Mouse (Mus musculus) erythroblast, embryonic 14.5 days (primary cell): Measurements from ENCODE around the gene Olfr1057. TPM values are rescaled to one million over a fixed set of nuclear protein-coding genes. Genes with fewer than 3 reads are reported as not detected.
"Not testable (repeated sequence)": the region's sequence is repeated elsewhere in the genome, so short reads cannot be mapped to it uniquely, and the experiment has no call there.

Source experiments
- H3K27me3 ChIP-seq: 2 replicates; pipeline ENCODE4 v1.6.1; 2012; ENCODE audit warnings: inconsistent platforms; ENCODE audit not compliant: control insufficient read depth
- H3K36me3 ChIP-seq: 2 replicates; pipeline ENCODE4 v1.6.1; 2012; ENCODE audit warnings: mild to moderate bottlenecking, inconsistent platforms; ENCODE audit not compliant: control insufficient read depth
- H3K4me1 ChIP-seq: 2 replicates; pipeline ENCODE4 v1.6.1; 2012; ENCODE audit warnings: inconsistent platforms; ENCODE audit not compliant: control insufficient read depth
- H3K4me3 ChIP-seq: replicated peaks from 2 replicates; pipeline ENCODE3; 2012; ENCODE audit warnings: moderate library complexity, mild to moderate bottlenecking, inconsistent platforms
- H3K9me3 ChIP-seq: 2 replicates; pipeline ENCODE4 v1.6.1; 2012; ENCODE audit warnings: low read length, inconsistent platforms, mixed read lengths; ENCODE audit not compliant: control insufficient read depth
- GATA1 ChIP-seq: IDR thresholded peaks from 2 replicates; pipeline ENCODE4 v1.6.1; 2012; ENCODE audit warnings: low read length, inconsistent platforms, mixed read lengths
- TAL1 ChIP-seq: IDR thresholded peaks from 3 replicates; pipeline ENCODE4 v1.6.1; 2012; ENCODE audit warnings: low read length, inconsistent platforms, mixed read lengths
- polyA plus RNA-seq: library from polyadenylated mRNA; stranded (reverse); fragments of >175 nt; gene quantifications from 2 replicates; pipeline ENCODE4 v1.2.3, GENCODE M21; 2012

Olfr1057 gene
- not detected in 2 replicates for polyA plus RNA-seq

GRCm38 (mm10) chr2:86378293-86378692, at the start of gene Olfr1057:
TSS of gene Olfr1057 (minus strand) at chr2:86378393.
- no peak within 1 kb of the TSS for H3K4me3 ChIP-seq
- no peaks in the 10 kb centered on the region for H3K36me3 ChIP-seq
- H3K4me1 ChIP-seq: no peaks in the 10 kb centered on the region
- H3K9me3 ChIP-seq: peaks cover 2% of the 10 kb centered on the region; the same call in 1 of the 2 replicates
- H3K27me3 ChIP-seq: no peaks in the 10 kb centered on the region
- TF ChIP-seq TAL1 (no peak), GATA1 (no peak)

DNA sequence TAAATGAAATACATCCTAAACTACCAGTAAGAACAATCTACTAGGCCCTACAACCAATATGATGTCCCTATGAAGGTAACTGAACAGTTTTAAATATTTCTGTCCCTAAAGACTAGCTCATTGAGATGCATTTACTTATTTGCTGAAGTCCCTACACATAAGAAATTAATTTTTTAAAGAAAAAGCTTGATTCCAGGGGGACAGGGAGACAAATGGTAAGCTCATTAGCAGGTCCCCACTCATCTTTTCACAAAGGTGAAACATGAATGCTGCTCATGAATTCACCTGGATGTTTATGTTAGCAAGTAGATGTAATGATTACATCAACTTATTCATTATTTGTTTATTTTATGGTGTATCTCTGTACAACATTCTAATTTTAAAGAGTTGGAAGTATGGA, 48.5 kb upstream of the Olfr1057 start, which contains the start of gene Olfr1062:
TSS of gene Olfr1062 (minus strand) at position 101 of the 400 bp plus-strand sequence.
- not testable (repeated sequence) for H3K4me3 ChIP-seq, H3K4me1 ChIP-seq, H3K27me3 ChIP-seq, H3K9me3 ChIP-seq, H3K36me3 ChIP-seq

DNA sequence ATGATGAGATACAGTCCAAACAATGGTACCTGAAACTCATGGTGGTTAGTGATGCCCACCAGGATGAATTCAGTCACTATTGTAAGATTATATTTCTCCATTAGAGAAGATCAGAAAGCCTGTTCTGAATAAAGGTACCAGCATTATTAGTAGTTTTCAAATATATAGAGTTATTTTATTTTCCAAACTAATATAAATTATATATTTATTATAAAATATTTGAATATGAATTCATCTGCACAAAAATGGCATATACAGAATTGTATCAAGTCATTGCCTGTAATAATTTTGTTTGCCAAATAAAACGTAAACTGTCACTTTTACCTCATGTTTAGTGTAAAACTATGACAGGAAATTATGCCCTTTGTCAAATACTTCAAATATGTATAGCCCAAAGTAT, 35.8 kb upstream of the Olfr1057 start, which contains the start of gene Olfr1061:
TSS of gene Olfr1061 (minus strand) at position 101 of the 400 bp plus-strand sequence.
- H3K9me3 ChIP-seq: no peaks in the 10 kb centered on the region
- no peaks in the 10 kb centered on the region for H3K36me3 ChIP-seq
- TF ChIP-seq GATA1: no peak
- H3K4me1 ChIP-seq: no peaks in the 10 kb centered on the region
- H3K27me3 ChIP-seq: no peaks in the 10 kb centered on the region
- no peak within 1 kb of the TSS for H3K4me3 ChIP-seq

DNA sequence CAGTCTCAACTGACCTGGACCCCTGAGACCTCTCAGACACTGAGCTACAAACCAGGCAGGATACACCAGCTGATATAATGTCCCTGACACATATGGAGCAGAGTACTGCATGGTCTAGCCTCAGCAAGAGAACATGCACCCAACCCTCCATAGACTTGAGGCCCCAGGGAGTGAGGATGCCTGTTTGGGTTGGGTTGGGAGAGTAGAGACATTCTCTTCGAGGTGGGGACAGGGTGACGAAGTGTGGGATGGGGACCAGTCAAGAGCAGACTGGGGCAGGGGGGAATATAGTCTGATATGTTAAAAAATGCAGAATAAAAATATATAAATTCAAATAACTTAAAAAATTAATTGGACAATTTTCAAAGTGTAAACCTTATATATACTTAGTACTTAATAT, 16.9 kb upstream of the Olfr1057 start:
- no peaks in the 10 kb centered on the region for H3K4me1 ChIP-seq
- no peak overlapping the region for H3K4me3 ChIP-seq
- H3K9me3 ChIP-seq: peaks cover 4% of the 10 kb centered on the region; the same call in 1 of the 2 replicates
- no peaks in the 10 kb centered on the region for H3K36me3 ChIP-seq
- TF ChIP-seq TAL1 (no peak), GATA1 (no peak)
- no peaks in the 10 kb centered on the region for H3K27me3 ChIP-seq

DNA sequence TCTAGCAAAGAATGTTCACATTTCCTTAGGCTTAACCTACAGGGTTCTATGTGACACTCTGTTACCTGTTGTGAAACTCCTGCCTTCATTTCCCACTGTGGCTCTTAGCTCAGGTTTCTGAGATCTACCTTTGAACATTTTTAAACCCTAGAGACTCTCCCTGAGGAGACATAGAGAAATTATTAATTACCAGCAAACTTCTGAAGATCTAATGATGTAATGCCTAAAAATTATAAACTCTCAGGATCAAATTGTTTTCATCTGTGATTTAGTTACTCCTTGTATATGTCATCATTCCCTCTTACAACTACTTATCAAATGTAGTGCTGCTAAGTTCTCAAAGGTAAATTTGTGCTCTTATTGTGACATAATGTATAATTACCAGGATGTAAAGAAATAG, 10.3 kb upstream of the Olfr1057 start, which contains the start of gene Olfr1058:
TSS of gene Olfr1058 (minus strand) at position 101 of the 400 bp plus-strand sequence.
- not testable (repeated sequence) for H3K4me3 ChIP-seq, H3K27me3 ChIP-seq, H3K9me3 ChIP-seq, H3K36me3 ChIP-seq, H3K4me1 ChIP-seq

DNA sequence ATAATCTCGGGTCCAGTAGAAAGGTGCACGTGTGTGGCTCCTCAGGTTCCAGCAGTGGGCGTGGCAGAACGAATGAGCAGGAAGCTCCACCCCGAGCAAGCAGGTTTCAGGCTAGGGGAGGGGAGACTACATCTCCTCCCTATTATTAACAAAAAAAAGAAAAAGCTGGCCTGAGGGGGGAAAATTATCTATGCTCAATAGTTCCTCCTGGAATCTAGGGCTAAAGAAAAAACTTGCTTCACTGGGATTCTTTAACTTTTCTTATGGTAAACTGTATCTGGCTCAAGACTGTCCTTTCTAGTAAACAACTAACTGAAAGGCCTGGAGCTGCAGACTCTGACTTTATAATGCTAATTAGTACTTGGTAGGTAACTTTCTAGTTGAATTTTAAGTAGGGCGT, 11.9 kb downstream of the Olfr1057 start:
- H3K9me3 ChIP-seq, H3K27me3 ChIP-seq, H3K4me1 ChIP-seq, H3K4me3 ChIP-seq, H3K36me3 ChIP-seq: not testable (repeated sequence)

GRCm38 (mm10) chr2:86362369-86362768, 15.8 kb downstream of the Olfr1057 start, which contains the start of gene Olfr1056:
TSS of gene Olfr1056 (minus strand) at chr2:86362469.
- Histone ChIP-seq H3K4me3 (no peak within 1 kb of the TSS), H3K36me3 (no peaks in the 10 kb centered on the region), H3K4me1 (no peaks in the 10 kb centered on the region), H3K27me3 (no peaks in the 10 kb centered on the region), H3K9me3 (peaks cover 4% of the 10 kb centered on the region; the same call in 1 of the 2 replicates)
- TF ChIP-seq GATA1 (no peak), TAL1 (no peak)

GRCm38 (mm10) chr2:86351751-86352150, 26.4 kb downstream of the Olfr1057 start:
- not testable (repeated sequence) for H3K4me3 ChIP-seq, H3K4me1 ChIP-seq

GRCm38 (mm10) chr2:86350184-86350583, 28.0 kb downstream of the Olfr1057 start, which contains the start of gene Olfr1055:
TSS of gene Olfr1055 (minus strand) at chr2:86350284.
- no peak for TF ChIP-seq GATA1
- no peak for TF ChIP-seq TAL1
- no peaks in the 10 kb centered on the region for H3K4me1 ChIP-seq
- H3K9me3 ChIP-seq: no peaks in the 10 kb centered on the region
- H3K27me3 ChIP-seq: no peaks in the 10 kb centered on the region
- H3K36me3 ChIP-seq: no peaks in the 10 kb centered on the region
- H3K4me3 ChIP-seq: no peak within 1 kb of the TSS

More at GRCm38 (mm10) chr2:86351751-86352150, 26.4 kb downstream of the Olfr1057 start:
- H3K36me3 ChIP-seq, H3K9me3 ChIP-seq, H3K27me3 ChIP-seq: not testable (repeated sequence)

DNA sequence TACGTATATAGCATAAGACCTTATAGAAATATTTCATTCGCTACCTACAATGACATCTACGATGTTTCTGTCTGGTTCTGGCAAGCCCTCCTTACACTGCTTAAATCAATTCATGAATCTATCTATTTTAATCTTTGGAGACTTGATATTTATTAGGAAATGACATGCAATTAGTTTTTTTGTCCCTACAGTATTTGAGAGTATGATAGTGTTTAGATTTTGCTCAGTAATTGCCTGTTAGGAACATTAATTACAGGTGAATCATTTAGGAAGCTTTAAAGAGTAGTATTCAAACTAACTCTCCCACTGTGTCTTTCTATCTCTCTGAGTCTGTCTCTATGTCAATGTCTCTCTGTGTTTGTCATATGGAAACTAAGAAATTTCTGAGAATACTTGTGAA, 42.9 kb downstream of the Olfr1057 start, which contains the start of gene Olfr1054:
TSS of gene Olfr1054 (minus strand) at position 101 of the 400 bp plus-strand sequence.
- no peaks in the 10 kb centered on the region for H3K36me3 ChIP-seq
- no peaks in the 10 kb centered on the region for H3K4me1 ChIP-seq
- no peaks in the 10 kb centered on the region for H3K27me3 ChIP-seq
- H3K9me3 ChIP-seq: peaks cover 2% of the 10 kb centered on the region; the same call in 1 of the 2 replicates
- TF ChIP-seq TAL1 (no peak), GATA1 (no peak)
- no peak within 1 kb of the TSS for H3K4me3 ChIP-seq

Other genes starting within 250 kb of the Olfr1057 start
- not detected in 2 replicates for gene Olfr1039, start 242.5 kb downstream of the Olfr1057 start, polyA plus RNA-seq
- gene Olfr1040, start 231.7 kb downstream of the Olfr1057 start, polyA plus RNA-seq: not detected in 2 replicates
- gene Olfr1042, start 216.6 kb downstream of the Olfr1057 start, polyA plus RNA-seq: not detected in 2 replicates
- gene Olfr1043, start 210.9 kb downstream of the Olfr1057 start, polyA plus RNA-seq: not detected in 2 replicates
- not detected in 2 replicates for gene Olfr1044, start 200.6 kb downstream of the Olfr1057 start, polyA plus RNA-seq
- not detected in 2 replicates for gene Olfr52, start 192.7 kb downstream of the Olfr1057 start, polyA plus RNA-seq
- gene Olfr1045, start 175.4 kb downstream of the Olfr1057 start, polyA plus RNA-seq: not detected in 2 replicates
- not detected in 2 replicates for gene Olfr1046, start 159.1 kb downstream of the Olfr1057 start, polyA plus RNA-seq
- not detected in 2 replicates for gene Olfr1047, start 147.0 kb downstream of the Olfr1057 start, polyA plus RNA-seq
- gene Olfr1048, start 138.1 kb downstream of the Olfr1057 start, polyA plus RNA-seq: not detected in 2 replicates
- gene Olfr1049, start 120.1 kb downstream of the Olfr1057 start, polyA plus RNA-seq: not detected in 2 replicates
- not detected in 2 replicates for gene Olfr1051, start 99.3 kb downstream of the Olfr1057 start, polyA plus RNA-seq
- gene Olfr1052, start 85.9 kb downstream of the Olfr1057 start, polyA plus RNA-seq: not detected in 2 replicates
- not detected in 2 replicates for gene Olfr1053, start 63.1 kb downstream of the Olfr1057 start, polyA plus RNA-seq
- gene Olfr1054, start 43.0 kb downstream of the Olfr1057 start, polyA plus RNA-seq: not detected in 2 replicates
- gene Olfr1055, start 28.1 kb downstream of the Olfr1057 start, polyA plus RNA-seq: not detected in 2 replicates
- not detected in 2 replicates for gene Olfr1056, start 15.9 kb downstream of the Olfr1057 start, polyA plus RNA-seq
- not detected in 2 replicates for gene Olfr1058, start 10.2 kb upstream of the Olfr1057 start, polyA plus RNA-seq
- 0.04 TPM in 1 of 2 replicates, not detected in the other for gene Olfr1061, start 35.7 kb upstream of the Olfr1057 start, polyA plus RNA-seq
- gene Olfr1062, start 48.4 kb upstream of the Olfr1057 start, polyA plus RNA-seq: not detected in 2 replicates
- not detected in 2 replicates for gene Olfr1065, start 72.2 kb upstream of the Olfr1057 start, polyA plus RNA-seq
- gene Olfr1066, start 77.9 kb upstream of the Olfr1057 start, polyA plus RNA-seq: not detected in 2 replicates
- not detected in 2 replicates for gene Olfr228, start 109.0 kb upstream of the Olfr1057 start, polyA plus RNA-seq
- gene Olfr1076, start 130.1 kb upstream of the Olfr1057 start, polyA plus RNA-seq: not detected in 2 replicates
- gene Olfr1079, start 164.1 kb upstream of the Olfr1057 start, polyA plus RNA-seq: not detected in 2 replicates
- not detected in 2 replicates for gene Olfr1080, start 179.8 kb upstream of the Olfr1057 start, polyA plus RNA-seq
- gene Olfr1082, start 220.6 kb upstream of the Olfr1057 start, polyA plus RNA-seq: not detected in 2 replicates